Mouse (Mus musculus) stomach, embryonic 15.5 days (tissue): Measurements from ENCODE around the gene Rhcg. TPM values are rescaled to one million over a fixed set of nuclear protein-coding genes. Genes with fewer than 3 reads are reported as not detected.
A peak's percentile ranks its signal among the peaks of the same experiment; 100 is the strongest.

Experiments used
- ATAC-seq: fragments of 200-750 bp; cut with Nextera tagmentation; 2 replicates; pipeline ENCODE4 v1.8.0; 2017; ENCODE audit warnings: low read depth, moderate number of reproducible peaks, moderate TSS enrichment; ENCODE audit not compliant: insufficient read depth, low FRiP score
- H3K27ac ChIP-seq: fragments of 300-500 bp; sonication (generic); 2 replicates; pipeline ENCODE4 v1.5.1; 2015; ENCODE audit warnings: mild to moderate bottlenecking, inconsistent platforms
- H3K27me3 ChIP-seq: fragments of 300-500 bp; sonication (generic); replicated peaks from 2 replicates; pipeline ENCODE4 v1.6.1; 2015; ENCODE audit warnings: inconsistent platforms
- H3K36me3 ChIP-seq: fragments of 300-500 bp; sonication (generic); 2 replicates; pipeline ENCODE4 v1.6.1; 2015; ENCODE audit warnings: inconsistent platforms
- H3K4me1 ChIP-seq: fragments of 300-500 bp; sonication (generic); 2 replicates; pipeline ENCODE4 v1.6.1; 2015; ENCODE audit warnings: inconsistent platforms
- H3K4me2 ChIP-seq: fragments of 300-500 bp; sonication (generic); 2 replicates; pipeline ENCODE4 v1.6.1; 2015; ENCODE audit warnings: mild to moderate bottlenecking, inconsistent platforms
- H3K4me3 ChIP-seq: fragments of 300-500 bp; sonication (generic); replicated peaks from 2 replicates; pipeline ENCODE4 v1.5.1; 2015; ENCODE audit warnings: inconsistent platforms
- H3K9ac ChIP-seq: fragments of 300-500 bp; sonication (generic); 2 replicates; pipeline ENCODE4 v1.6.1; 2015; ENCODE audit warnings: inconsistent platforms
- H3K9me3 ChIP-seq: fragments of 300-500 bp; sonication (generic); 2 replicates; pipeline ENCODE4 v1.6.1; 2016; ENCODE audit warnings: inconsistent platforms
- WGBS: fragments of 180-500 bp; shearing (Covaris S2); methylation state at CpG from one replicate; pipeline ENCODE4 v1.1.7; 2015; 5-methylcytosine and 5-hydroxymethylcytosine counted together
- polyA plus RNA-seq: library from polyadenylated mRNA; unstranded; fragments of >200 nt; fragmentation: Nextera tagmentation; extraction: Ambion mirVana; gene quantifications from 2 replicates; pipeline ENCODE4 v1.2.1, GENCODE M21; 2015

Gene Rhcg
- 0.10 and 0.41 TPM in 2 replicates for polyA plus RNA-seq

DNA sequence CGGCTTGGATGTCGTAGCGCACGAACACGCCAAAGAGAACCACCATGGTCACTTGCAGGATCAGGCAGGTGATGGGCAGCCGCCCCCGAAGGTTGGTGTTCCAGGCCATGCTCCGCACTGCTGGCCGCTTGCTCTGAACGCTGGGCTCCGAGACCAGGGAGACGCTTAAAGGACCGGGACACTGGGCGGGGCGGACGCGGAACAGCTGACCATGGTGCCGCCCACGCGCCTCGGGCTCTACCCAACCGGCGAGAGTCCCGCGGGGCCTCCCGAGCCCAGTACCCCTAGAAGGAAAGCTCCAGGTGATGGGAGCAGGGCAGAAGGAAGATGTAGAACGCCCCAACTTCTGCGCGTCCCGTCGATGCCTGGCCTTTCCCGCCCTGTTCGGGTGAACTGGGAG, at the start of gene Rhcg:
Rhcg (minus strand) TSS at position 240 of the 400 bp plus-strand sequence.
- Histone ChIP-seq H3K27me3 (peaks cover 48% of the 10 kb centered on the region), H3K36me3 (no peaks in the 10 kb centered on the region), H3K4me1 (peaks cover 3% of the 10 kb centered on the region; the same call in 1 of the 2 replicates), H3K9me3 (no peaks in the 10 kb centered on the region), H3K4me2 (peak within 1 kb of the TSS; percentile 45), H3K9ac (no peak within 1 kb of the TSS), H3K4me3 (peak within 1 kb of the TSS; percentile 22), H3K27ac (no peak within 1 kb of the TSS)
- no peak for ATAC-seq
- WGBS: 8% methylated on average over 33 of the region's 33 CpGs

DNA sequence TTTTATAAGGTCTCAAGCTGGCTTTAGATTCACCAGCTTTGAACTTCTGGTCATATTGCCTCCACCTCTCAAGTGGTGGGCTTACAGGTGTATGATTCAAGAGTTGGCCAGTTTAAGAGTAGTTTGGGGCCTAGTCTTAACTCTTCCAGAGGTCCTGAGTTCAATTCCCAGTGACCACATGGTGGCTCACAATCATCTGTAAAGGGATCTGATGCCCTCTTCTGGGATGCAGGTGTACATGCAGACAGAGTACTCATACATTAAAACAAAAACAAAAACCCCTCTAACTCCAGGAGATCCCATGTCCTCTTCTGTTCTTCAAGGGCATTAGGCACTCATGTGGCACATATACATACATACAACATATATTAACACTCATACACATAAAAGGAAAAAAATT, 49.2 kb upstream of the Rhcg start:
- H3K36me3 ChIP-seq: peaks cover 24% of the 10 kb centered on the region
- no peak for ATAC-seq
- peaks cover 6% of the 10 kb centered on the region; the same call in 1 of the 2 replicates for H3K4me1 ChIP-seq

DNA sequence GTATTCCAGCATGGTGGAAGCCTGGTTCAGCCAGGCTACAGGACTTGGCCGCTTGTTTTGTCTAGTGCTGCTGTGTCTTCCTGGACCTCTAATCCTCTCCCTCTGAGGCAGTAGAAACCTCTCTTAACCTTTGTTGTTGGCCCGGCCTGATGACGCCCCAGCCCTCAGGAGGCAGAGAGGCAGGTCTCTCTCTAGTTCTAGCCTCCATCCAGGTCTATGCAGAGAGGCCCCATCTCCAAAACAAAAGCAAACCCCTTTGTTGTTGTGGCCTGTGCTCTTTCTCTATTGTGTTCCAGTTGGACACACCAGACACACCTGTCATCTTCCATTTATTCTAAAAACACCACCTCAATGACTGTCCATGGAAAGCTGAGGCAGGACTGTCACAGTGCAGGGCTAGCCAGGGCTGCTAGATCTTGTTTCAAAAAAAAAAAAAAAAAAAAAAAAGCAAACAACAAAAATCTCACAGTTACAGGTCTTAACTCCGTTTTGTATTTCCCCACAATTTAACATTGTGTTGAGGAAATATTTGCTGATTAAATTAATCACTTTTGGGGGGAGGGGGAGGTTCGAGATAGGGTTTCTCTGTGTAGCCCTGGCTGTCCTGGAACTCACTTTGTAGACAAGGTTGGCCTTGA, 43.9 kb upstream of the Rhcg start:
- H3K27me3 ChIP-seq: no peaks in the 10 kb centered on the region
- H3K4me2 ChIP-seq: peak overlapping the region; percentile 96
- peak overlapping the region; percentile 89; the same call in 1 of the 2 replicates for H3K9ac ChIP-seq
- H3K4me1 ChIP-seq: peaks cover 16% of the 10 kb centered on the region; the same call in 1 of the 2 replicates
- no peak for ATAC-seq
- H3K27ac ChIP-seq: no peak overlapping the region
- no peaks in the 10 kb centered on the region for H3K36me3 ChIP-seq
- WGBS: 8% methylated on average over 5 of the region's 5 CpGs
- peak overlapping the region; percentile 94 for H3K4me3 ChIP-seq
- H3K9me3 ChIP-seq: no peaks in the 10 kb centered on the region

More for the DNA sequence above, 49.2 kb upstream of the Rhcg start:
- Histone ChIP-seq H3K4me3 (no peak overlapping the region), H3K27ac (no peak overlapping the region), H3K27me3 (no peaks in the 10 kb centered on the region), H3K4me2 (no peak overlapping the region), H3K9ac (no peak overlapping the region), H3K9me3 (no peaks in the 10 kb centered on the region)

DNA sequence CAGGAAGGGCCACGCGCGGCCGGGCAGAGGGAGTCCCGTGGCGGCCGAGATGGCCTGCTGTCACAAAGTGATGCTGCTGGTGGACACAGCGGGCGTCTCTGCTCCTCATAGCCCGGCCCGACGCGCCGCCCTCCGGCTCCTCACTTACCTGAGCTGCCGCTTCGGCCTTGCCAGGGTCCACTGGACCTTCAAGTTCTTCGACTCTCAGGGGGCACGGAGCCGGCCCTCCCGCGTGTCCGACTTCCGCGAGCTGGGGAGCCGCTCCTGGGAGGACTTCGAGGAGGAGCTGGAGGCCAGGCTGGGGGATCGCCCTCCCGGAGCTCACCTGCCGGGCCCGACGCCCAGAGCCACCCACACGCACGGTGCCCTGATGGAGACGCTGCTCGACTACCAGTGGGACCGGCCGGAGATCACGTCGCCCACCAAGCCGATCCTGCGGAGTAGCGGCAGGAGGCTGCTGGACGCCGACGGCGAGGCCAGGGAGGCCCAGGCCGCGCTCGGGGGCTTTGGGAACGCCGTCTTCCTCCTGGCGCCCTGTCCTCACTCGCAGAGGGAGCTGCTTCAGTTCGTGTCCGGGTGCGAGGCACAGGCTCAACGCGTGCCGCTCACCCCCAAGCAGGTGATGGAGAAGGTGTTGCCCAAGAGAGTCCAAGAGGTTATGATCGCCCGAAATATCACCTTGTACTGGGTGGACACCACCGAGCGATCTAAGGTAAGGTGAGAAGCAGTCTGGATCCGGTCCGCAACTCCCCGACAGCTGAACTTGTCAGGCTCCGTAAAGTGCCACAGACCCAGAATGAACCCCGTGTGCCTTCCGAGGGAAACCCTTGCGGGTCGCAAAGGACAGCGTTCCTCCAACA, 43.1 kb upstream of the Rhcg start:
- peaks cover 16% of the 10 kb centered on the region; the same call in 1 of the 2 replicates for H3K4me1 ChIP-seq
- H3K9ac ChIP-seq: peak overlapping the region; percentile 89
- no peaks in the 10 kb centered on the region for H3K9me3 ChIP-seq
- ATAC-seq: peak; percentile 42
- H3K4me3 ChIP-seq: peak overlapping the region; percentile 94
- peak overlapping the region; percentile 96 for H3K4me2 ChIP-seq
- WGBS: under 1% methylated on average over 73 of the region's 73 CpGs
- no peaks in the 10 kb centered on the region for H3K27me3 ChIP-seq
- H3K36me3 ChIP-seq: no peaks in the 10 kb centered on the region
- H3K27ac ChIP-seq: peak overlapping the region; percentile 26; the same call in 1 of the 2 replicates

DNA sequence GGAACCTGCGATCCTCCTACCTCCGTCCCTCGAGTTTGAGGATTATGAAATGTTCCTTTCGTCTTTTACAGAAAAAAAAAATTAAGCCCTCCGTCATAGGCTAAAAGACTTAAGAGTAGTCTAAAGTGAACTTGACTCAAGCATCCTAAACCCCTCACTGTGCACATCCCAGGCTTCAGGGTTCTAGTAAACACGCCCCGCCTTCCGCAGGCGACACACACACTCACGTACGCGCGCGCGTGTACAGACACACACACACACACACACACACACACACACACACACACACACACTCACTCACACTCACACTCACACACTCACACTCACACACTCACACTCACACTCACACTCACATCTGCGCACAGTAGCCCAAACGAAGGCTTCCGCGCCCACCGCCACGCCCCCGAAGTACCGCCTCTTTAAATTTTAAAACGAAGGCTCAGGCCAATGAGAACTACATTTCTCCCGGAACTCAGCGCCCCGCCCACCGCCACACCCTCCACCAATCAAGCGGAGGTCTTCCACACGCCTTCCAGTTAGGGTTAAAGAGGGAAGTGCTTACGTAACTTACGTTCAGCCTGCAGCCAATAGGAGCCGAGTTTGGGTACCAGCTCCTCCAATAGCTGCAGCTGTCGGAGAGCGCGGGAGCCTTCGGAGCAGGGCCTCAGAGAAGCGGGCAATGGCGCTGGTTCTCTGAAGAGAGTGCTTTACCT, 42.3 kb upstream of the Rhcg start, which contains the start of gene Ticrr:
Ticrr (plus strand) TSS at position 619 of the 713 bp plus-strand sequence.
- Histone ChIP-seq H3K4me3 (peak within 1 kb of the TSS; percentile 94), H3K9ac (peak within 1 kb of the TSS; percentile 89), H3K36me3 (no peaks in the 10 kb centered on the region), H3K4me1 (peaks cover 16% of the 10 kb centered on the region; the same call in 1 of the 2 replicates), H3K27ac (peak within 1 kb of the TSS; percentile 26; the same call in 1 of the 2 replicates), H3K27me3 (no peaks in the 10 kb centered on the region), H3K9me3 (no peaks in the 10 kb centered on the region), H3K4me2 (peak within 1 kb of the TSS; percentile 96)
- under 1% methylated on average over 39 of the region's 39 CpGs for WGBS
- peak; percentile 100 for ATAC-seq

DNA sequence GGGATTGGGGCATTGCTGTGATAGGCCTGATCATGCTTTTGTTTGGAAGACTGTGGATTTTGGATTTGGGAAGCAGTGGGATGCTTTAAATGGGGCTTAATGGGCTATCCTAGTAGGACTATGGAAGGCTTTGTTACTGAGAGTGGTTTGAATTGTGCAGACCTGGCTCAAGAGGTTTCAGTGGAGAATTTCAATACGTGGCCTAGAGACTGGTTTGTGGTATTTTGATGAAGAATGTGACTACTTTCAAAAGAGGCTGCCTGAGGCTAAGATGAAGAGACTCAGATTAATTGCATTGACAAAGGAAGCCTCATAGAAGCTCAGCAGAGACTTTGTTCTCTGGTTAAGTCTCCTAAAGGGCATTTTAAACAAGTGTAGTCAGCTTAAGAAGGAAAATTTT, 37.1 kb upstream of the Rhcg start:
- no peak overlapping the region for H3K27ac ChIP-seq
- no peaks in the 10 kb centered on the region for H3K4me1 ChIP-seq
- no peaks in the 10 kb centered on the region for H3K9me3 ChIP-seq
- 59% methylated on average over 1 of the region's 1 CpGs for WGBS
- no peak overlapping the region for H3K4me2 ChIP-seq
- no peak overlapping the region for H3K4me3 ChIP-seq
- no peak overlapping the region for H3K9ac ChIP-seq
- no peaks in the 10 kb centered on the region for H3K27me3 ChIP-seq
- no peaks in the 10 kb centered on the region for H3K36me3 ChIP-seq
- no peak for ATAC-seq

DNA sequence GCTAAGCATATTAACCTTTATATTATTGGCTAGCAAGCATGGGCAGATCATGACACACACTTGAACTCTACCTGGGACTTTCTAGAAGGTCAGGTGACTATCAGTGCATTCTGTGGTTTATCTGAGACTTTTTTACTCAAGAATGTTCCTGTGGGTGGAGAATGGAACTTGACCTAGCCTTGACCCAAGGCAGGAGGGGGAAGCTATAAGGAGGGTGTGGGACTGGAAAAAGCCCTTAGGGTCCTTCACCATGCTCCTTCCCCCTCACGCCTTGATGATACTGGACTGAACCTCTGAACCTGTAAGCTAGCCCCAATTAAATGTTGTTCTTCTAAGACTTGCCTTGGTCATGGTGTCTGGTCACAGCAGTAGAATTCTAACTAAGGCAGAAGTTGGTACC, 36.7 kb upstream of the Rhcg start:
- no peaks in the 10 kb centered on the region for H3K36me3 ChIP-seq
- WGBS: 78% methylated on average over 1 of the region's 1 CpGs
- no peak for ATAC-seq
- no peak overlapping the region for H3K27ac ChIP-seq
- no peaks in the 10 kb centered on the region for H3K27me3 ChIP-seq
- H3K4me1 ChIP-seq: no peaks in the 10 kb centered on the region
- H3K4me2 ChIP-seq: no peak overlapping the region
- H3K9ac ChIP-seq: no peak overlapping the region
- H3K9me3 ChIP-seq: no peaks in the 10 kb centered on the region
- H3K4me3 ChIP-seq: no peak overlapping the region

DNA sequence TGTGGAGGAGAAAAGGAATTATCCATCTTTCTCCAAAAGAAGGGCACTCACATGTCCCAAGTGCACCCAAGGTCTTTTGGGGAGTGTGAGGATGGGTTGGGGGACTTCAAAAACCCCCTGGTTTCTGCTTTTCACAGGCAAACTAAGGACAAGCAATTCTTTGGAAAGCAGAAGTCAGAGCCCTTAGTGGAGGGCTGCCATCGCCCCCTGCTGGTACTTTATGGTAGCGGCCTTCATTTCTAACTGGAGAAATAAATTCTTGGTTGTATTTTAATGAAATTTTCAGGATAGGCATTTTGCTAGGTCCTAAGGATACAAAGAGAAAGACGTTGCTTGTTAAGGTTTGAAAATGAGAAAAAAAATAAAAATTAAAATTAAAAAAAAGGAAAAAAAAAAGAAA, 31.5 kb upstream of the Rhcg start:
- H3K27ac ChIP-seq: no peak overlapping the region
- 8% methylated on average over 3 of the region's 3 CpGs for WGBS
- H3K4me1 ChIP-seq: no peaks in the 10 kb centered on the region

DNA sequence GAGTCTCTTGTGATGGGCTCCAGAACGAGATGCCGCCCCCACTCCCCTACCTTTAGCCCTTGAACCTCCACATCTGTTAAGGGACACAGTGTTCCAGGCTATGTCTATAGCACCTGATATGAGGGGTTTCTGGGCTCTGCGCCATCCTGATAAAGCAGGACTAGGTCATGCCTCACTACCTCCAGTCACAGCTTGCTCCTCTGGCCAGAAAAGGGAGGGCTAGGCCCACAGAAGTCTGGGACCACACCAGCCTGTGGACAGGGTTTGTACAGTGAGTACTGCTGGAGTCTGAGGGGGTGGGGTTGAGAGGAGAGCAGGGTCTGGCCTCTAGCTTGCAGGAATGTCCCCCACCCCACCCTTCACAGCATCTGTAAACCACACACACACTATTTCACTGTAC, 29.8 kb upstream of the Rhcg start:
- 89% methylated on average over 3 of the region's 3 CpGs for WGBS
- no peak overlapping the region for H3K27ac ChIP-seq

More for the DNA sequence above, 31.5 kb upstream of the Rhcg start:
- no peaks in the 10 kb centered on the region for H3K36me3 ChIP-seq
- H3K27me3 ChIP-seq: no peaks in the 10 kb centered on the region
- no peak overlapping the region for H3K4me3 ChIP-seq
- H3K9me3 ChIP-seq: no peaks in the 10 kb centered on the region
- H3K4me2 ChIP-seq: no peak overlapping the region
- no peak for ATAC-seq
- no peak overlapping the region for H3K9ac ChIP-seq

DNA sequence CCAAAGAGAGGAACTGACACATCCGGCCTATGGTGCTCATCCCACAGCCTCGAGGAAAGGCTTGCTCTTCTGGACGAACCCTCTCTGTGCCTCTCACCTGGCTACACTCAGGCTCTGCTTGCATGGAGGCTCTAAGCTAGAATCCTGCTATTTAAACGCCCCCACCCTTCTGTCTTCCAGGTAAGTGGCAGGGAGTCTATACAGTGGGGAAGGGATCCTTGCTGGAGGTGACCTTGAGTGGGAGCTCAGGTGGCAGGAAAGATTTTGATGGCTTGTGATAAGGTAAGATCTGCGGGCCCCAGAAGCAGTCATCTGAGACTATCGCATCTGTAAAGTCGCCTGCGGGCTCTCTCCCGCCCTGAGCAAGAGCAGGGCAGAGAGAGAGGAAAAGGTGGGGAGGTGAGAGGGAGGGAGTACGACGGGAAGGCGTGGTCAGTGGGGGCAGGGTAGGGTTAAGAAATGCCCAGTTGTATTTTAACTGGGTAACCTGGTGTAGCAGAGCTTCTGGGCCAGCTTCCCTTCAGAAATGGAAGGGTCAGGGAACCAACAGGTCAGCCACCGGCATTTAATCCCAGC, 14.4 kb upstream of the Rhcg start:
- ATAC-seq: no peak
- Histone ChIP-seq H3K4me3 (no peak overlapping the region), H3K36me3 (no peaks in the 10 kb centered on the region), H3K27ac (no peak overlapping the region), H3K9me3 (no peaks in the 10 kb centered on the region), H3K4me1 (no peaks in the 10 kb centered on the region), H3K4me2 (no peak overlapping the region), H3K27me3 (no peaks in the 10 kb centered on the region), H3K9ac (no peak overlapping the region)
- 28% methylated on average over 13 of the region's 13 CpGs for WGBS

More for the DNA sequence above, 29.8 kb upstream of the Rhcg start:
- Histone ChIP-seq H3K4me1 (no peaks in the 10 kb centered on the region), H3K27me3 (no peaks in the 10 kb centered on the region), H3K4me3 (no peak overlapping the region), H3K4me2 (no peak overlapping the region), H3K9ac (no peak overlapping the region), H3K9me3 (no peaks in the 10 kb centered on the region), H3K36me3 (no peaks in the 10 kb centered on the region)
- ATAC-seq: no peak

DNA sequence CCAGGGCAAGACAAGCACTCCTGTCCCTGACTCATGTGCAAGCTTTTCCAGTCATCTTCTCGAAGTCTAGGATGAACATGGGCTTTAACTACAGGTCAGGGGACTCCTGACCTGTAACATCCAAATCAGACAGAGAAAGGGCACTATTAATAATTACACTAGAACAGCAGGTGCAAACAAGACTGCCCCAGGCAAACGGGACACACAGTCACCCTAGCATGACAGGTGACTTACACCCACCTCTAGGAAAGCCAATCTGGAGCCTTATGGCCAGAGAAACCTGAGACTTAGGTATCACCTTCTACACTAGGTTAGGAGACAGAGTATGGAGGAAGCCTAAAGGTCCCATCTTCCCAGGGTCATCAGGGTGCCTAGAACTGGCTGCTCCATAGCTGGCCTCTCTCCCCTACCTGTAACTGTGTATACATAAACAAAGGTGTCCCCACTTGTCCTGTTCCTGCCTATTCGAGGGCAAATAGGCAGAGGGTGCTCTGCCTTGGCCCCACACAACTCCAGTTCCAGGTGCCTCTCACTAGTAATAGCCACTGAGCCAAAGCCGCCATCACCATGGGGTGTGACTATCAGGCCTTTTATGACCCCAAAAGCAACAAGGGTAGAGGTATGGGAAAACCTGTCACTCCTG, 10.9 kb upstream of the Rhcg start:
- H3K4me3 ChIP-seq: no peak overlapping the region
- no peak overlapping the region for H3K4me2 ChIP-seq
- no peaks in the 10 kb centered on the region for H3K9me3 ChIP-seq
- WGBS: 55% methylated on average over 4 of the region's 4 CpGs
- no peaks in the 10 kb centered on the region for H3K4me1 ChIP-seq
- no peaks in the 10 kb centered on the region for H3K27me3 ChIP-seq
- ATAC-seq: no peak
- no peak overlapping the region for H3K9ac ChIP-seq
- no peak overlapping the region for H3K27ac ChIP-seq
- H3K36me3 ChIP-seq: no peaks in the 10 kb centered on the region
